Mouse (Mus musculus) limb, embryonic 14.5 days (tissue): Measurements from ENCODE around the gene Chn2. TPM values are rescaled to one million over a fixed set of nuclear protein-coding genes. Genes with fewer than 3 reads are reported as not detected.

Source experiments
- ATAC-seq: fragments of 200-750 bp; cut with Nextera tagmentation; 2 replicates; pipeline ENCODE4 v1.8.0; 2017; ENCODE audit warnings: low read depth, moderate number of reproducible peaks, moderate TSS enrichment; ENCODE audit not compliant: low FRiP score
- DNase-seq: peaks from one replicate; pipeline ENCODE4 v3.0.0-alpha.2; 2015; ENCODE audit warnings: low spot score
- H3K27ac ChIP-seq: fragments of 300-500 bp; sonication (generic); replicated peaks from 2 replicates; pipeline ENCODE4 v1.5.1; 2014; ENCODE audit warnings: low read depth, mild to moderate bottlenecking, low read length, moderate library complexity, mixed read lengths
- H3K27me3 ChIP-seq: fragments of 300-500 bp; sonication (generic); 2 replicates; pipeline ENCODE4 v1.6.1; 2014; ENCODE audit warnings: low read length, mixed read lengths; ENCODE audit not compliant: control insufficient read depth, insufficient read depth
- H3K36me3 ChIP-seq: fragments of 300-500 bp; sonication (generic); 2 replicates; pipeline ENCODE4 v1.6.1; 2014; ENCODE audit warnings: mild to moderate bottlenecking, low read length, moderate library complexity, mixed read lengths; ENCODE audit not compliant: control insufficient read depth, insufficient read depth
- H3K4me1 ChIP-seq: fragments of 300-500 bp; sonication (generic); 2 replicates; pipeline ENCODE4 v1.6.1; 2014; ENCODE audit warnings: antibody characterized with exemption, low read length, mixed read lengths; ENCODE audit not compliant: control insufficient read depth, insufficient read depth
- H3K4me2 ChIP-seq: fragments of 300-500 bp; sonication (generic); replicated peaks from 2 replicates; pipeline ENCODE4 v1.6.1; 2014; ENCODE audit warnings: low read depth, mild to moderate bottlenecking, low read length, moderate library complexity; ENCODE audit not compliant: severe bottlenecking
- H3K4me3 ChIP-seq: fragments of 300-500 bp; sonication (generic); replicated peaks from 2 replicates; pipeline ENCODE4 v1.5.1; 2014; ENCODE audit warnings: low read length
- H3K9ac ChIP-seq: fragments of 300-500 bp; sonication (generic); 2 replicates; pipeline ENCODE4 v1.6.1; 2014; ENCODE audit warnings: mild to moderate bottlenecking, low read depth, low read length, moderate library complexity; ENCODE audit not compliant: severe bottlenecking
- H3K9me3 ChIP-seq: fragments of 300-500 bp; sonication (generic); 2 replicates; pipeline ENCODE4 v1.6.1; 2016; ENCODE audit warnings: low read length; ENCODE audit not compliant: control insufficient read depth
- POLR2A ChIP-seq: fragments of 200-500 bp; IDR thresholded peaks from 2 replicates; pipeline ENCODE4 v1.8.0; 2012; ENCODE audit warnings: inconsistent platforms, mild to moderate bottlenecking, moderate library complexity, borderline replicate concordance; ENCODE audit not compliant: insufficient read depth, insufficient read length; ENCODE audit errors: extremely low read depth
- WGBS: fragments of 180-500 bp; shearing (Covaris S2); extraction: QIAGEN DNeasy Blood & Tissue Kit; methylation state at CpG from one replicate; pipeline ENCODE4 v1.1.7; 2014; 5-methylcytosine and 5-hydroxymethylcytosine counted together
- polyA plus RNA-seq, 2 experiments: library from polyadenylated mRNA; depleted of rRNA in 1 of 2; stranded (reverse) in 1 of 2; unstranded in 1 of 2; fragments of >200 nt; fragmentation: Nextera tagmentation in 1 of 2; extraction: Ambion mirVana in 1 of 2; gene quantifications; 2 replicates each; pipeline versions ENCODE4 v1.2.1 to v1.2.3; 2012 to 2014

Chn2 gene
- polyA plus RNA-seq, 2 experiments, result 11.5 to 14.3 TPM

DNA sequence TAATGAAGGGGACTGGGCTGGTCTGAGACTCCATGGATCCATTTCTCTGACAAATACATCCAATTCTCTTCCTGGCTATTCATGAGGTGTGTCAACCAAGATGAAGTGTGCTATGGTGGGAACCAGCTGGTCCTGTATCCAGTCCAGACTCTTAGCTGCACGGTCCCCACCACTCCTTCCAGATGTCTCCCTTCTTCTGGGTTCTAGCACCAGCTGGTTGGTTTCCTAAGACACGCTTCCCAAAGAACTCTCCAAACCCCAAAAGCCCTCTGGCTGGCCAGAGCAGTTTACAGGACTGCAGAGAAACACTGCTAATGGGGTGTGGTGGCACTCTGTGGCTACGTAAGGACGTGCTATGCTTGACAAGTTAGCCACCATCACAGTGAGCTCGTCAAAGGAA lies 20.5 kb upstream of the Chn2 start:
- Histone ChIP-seq H3K9me3 (no peaks in the 10 kb centered on the region), H3K27me3 (no peaks in the 10 kb centered on the region), H3K4me1 (no peaks in the 10 kb centered on the region), H3K4me2 (no peak overlapping the region), H3K9ac (no peak overlapping the region), H3K27ac (no peak overlapping the region), H3K36me3 (no peaks in the 10 kb centered on the region), H3K4me3 (no peak overlapping the region)
- DNase-seq, result no peak
- WGBS, result 81% methylated on average over 5 of the region's 5 CpGs
- ATAC-seq, result no peak
- TF ChIP-seq POLR2A, result no peak

DNA sequence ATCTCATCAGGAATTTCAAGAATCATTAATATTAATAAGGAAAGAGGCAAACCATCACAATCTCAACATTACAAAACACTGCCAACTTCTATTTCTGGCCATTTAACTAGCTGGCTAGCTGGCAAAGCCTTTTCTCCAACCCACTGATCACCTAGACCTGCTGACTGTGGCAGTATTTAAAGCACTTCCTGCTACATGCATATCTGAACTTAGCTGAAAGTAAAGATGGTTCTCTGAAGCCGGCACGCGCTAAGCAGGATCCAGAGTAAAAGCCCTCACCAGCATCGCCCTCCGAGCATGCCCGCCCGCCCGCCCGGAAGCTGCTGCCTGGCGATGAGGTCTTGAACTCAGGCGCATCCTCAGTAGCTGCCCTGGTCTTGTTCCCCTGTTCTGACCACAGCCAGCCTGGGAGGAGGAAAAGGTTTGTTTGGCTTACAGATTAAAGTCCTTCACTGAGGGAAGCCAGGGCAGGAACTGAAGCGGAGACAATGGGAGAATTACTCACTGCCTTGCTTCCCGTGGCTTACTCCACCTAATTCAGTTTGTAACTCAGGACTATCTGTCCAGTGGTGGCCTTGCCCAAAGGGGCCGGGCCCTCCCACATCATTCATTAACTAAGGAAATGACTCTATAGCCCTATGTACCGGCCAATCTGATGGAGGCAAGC lies 18.1 kb upstream of the Chn2 start:
- no peaks in the 10 kb centered on the region for H3K9me3 ChIP-seq
- ATAC-seq (no peak), DNase-seq (no peak)
- WGBS, result 83% methylated on average over 15 of the region's 15 CpGs
- H3K36me3 ChIP-seq, result no peaks in the 10 kb centered on the region
- no peak for TF ChIP-seq POLR2A
- no peak overlapping the region for H3K27ac ChIP-seq
- no peaks in the 10 kb centered on the region for H3K27me3 ChIP-seq
- no peaks in the 10 kb centered on the region for H3K4me1 ChIP-seq
- no peak overlapping the region for H3K9ac ChIP-seq
- H3K4me3 ChIP-seq, result no peak overlapping the region
- H3K4me2 ChIP-seq, result no peak overlapping the region

GRCm38 (mm10) chr6:54023846-54024245 lies 15.5 kb upstream of the Chn2 start:
- Histone ChIP-seq H3K27me3 (no peaks in the 10 kb centered on the region), H3K9ac (no peak overlapping the region), H3K27ac (no peak overlapping the region), H3K4me2 (no peak overlapping the region), H3K9me3 (no peaks in the 10 kb centered on the region), H3K4me3 (no peak overlapping the region), H3K4me1 (no peaks in the 10 kb centered on the region), H3K36me3 (no peaks in the 10 kb centered on the region)
- TF ChIP-seq POLR2A, result no peak
- WGBS, result 88% methylated on average over 5 of the region's 5 CpGs
- ATAC-seq (no peak), DNase-seq (no peak)

GRCm38 (mm10) chr6:54028706-54029105 lies 10.6 kb upstream of the Chn2 start:
- Histone ChIP-seq H3K9ac (no peak overlapping the region), H3K27ac (no peak overlapping the region), H3K36me3 (no peaks in the 10 kb centered on the region), H3K4me3 (no peak overlapping the region), H3K27me3 (no peaks in the 10 kb centered on the region), H3K4me1 (no peaks in the 10 kb centered on the region), H3K4me2 (no peak overlapping the region), H3K9me3 (no peaks in the 10 kb centered on the region)
- DNase-seq (no peak), ATAC-seq (no peak)
- TF ChIP-seq POLR2A, result no peak
- WGBS, result 53% methylated on average over 1 of the region's 1 CpGs

- Histone ChIP-seq H3K9ac (no peak overlapping the region), H3K4me3 (no peak overlapping the region), H3K9me3 (no peaks in the 10 kb centered on the region), H3K4me1 (no peaks in the 10 kb centered on the region), H3K4me2 (no peak overlapping the region), H3K27me3 (no peaks in the 10 kb centered on the region), H3K27ac (no peak overlapping the region), H3K36me3 (no peaks in the 10 kb centered on the region)
- DNase-seq (no peak), ATAC-seq (no peak)
- no peak for TF ChIP-seq POLR2A
Observed at GRCm38 (mm10) chr6:54030351-54030750, 9.0 kb upstream of the Chn2 start.

DNA sequence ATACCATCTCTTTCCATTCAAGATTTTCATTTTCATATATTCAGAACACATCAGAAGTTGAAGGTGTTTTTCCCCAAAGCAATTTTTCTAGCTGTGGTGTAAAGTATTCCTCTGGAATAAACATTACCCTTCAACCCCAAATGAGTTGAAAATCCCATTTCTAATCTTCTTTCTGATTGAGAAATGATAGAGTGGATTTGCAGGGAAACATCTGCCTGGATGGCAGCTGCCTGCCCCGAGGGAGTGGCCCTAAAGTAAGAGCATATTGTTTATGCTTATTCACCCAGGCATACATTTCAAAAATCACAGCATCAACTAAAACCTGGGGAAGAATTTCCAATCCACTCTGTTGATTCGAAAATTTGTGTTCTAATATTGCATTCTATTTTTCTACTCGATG lies 8.6 kb upstream of the Chn2 start:
- no peak overlapping the region for H3K9ac ChIP-seq
- DNase-seq (no peak), ATAC-seq (no peak)
- 79% methylated on average over 3 of the region's 3 CpGs for WGBS
- no peak overlapping the region for H3K4me2 ChIP-seq
- H3K4me1 ChIP-seq, result no peaks in the 10 kb centered on the region
- no peaks in the 10 kb centered on the region for H3K9me3 ChIP-seq
- no peaks in the 10 kb centered on the region for H3K36me3 ChIP-seq
- no peak overlapping the region for H3K4me3 ChIP-seq
- TF ChIP-seq POLR2A, result no peak
- H3K27ac ChIP-seq, result no peak overlapping the region
- no peaks in the 10 kb centered on the region for H3K27me3 ChIP-seq
